Mouse (Mus musculus) CH12.LX (cell line): ENCODE data around the gene Lif. TPM values are rescaled to one million over a fixed set of nuclear protein-coding genes. Genes with fewer than 3 reads are reported as not detected.

Experiments
- DNase-seq: peaks from one replicate; pipeline ENCODE4 v3.0.0-alpha.2; 2013; ENCODE audit errors: extremely low read depth
- H3K27ac ChIP-seq: 2 replicates; pipeline ENCODE4 v1.5.1; 2012; ENCODE audit warnings: low read depth, mild to moderate bottlenecking, control low read depth, moderate library complexity; ENCODE audit not compliant: insufficient read depth
- H3K27me3 ChIP-seq: replicated peaks from 2 replicates; pipeline ENCODE3; 2012; ENCODE audit warnings: inconsistent platforms
- H3K36me3 ChIP-seq, 2 experiments: replicated peaks in 1 of 2; 2 replicates each; pipeline versions ENCODE3 to v1.6.1; 2012; ENCODE audit warnings: inconsistent platforms in 1 of 2, low read length in 1 of 2, mild to moderate bottlenecking in 1 of 2, mixed read lengths in 1 of 2, moderate library complexity in 1 of 2; ENCODE audit not compliant: control insufficient read depth in 1 of 2, insufficient read depth in 1 of 2
- H3K4me1 ChIP-seq, 2 experiments: 2 replicates each; pipeline ENCODE4 v1.6.1; 2012; ENCODE audit warnings: inconsistent platforms in 1 of 2, moderate library complexity in 1 of 2; ENCODE audit not compliant: insufficient read depth in 2 of 2, control insufficient read depth in 1 of 2
- H3K4me2 ChIP-seq: 2 replicates; pipeline ENCODE4 v1.6.1; 2012; ENCODE audit warnings: low read depth, mild to moderate bottlenecking, control low read depth; ENCODE audit not compliant: poor library complexity, insufficient read depth, severe bottlenecking
- H3K4me3 ChIP-seq, 3 experiments: fragments of 150-350 bp in 1 of 3; sonication (generic) in 1 of 3; replicated peaks in 1 of 3; 2 replicates each; pipeline versions ENCODE3 to v1.5.1; 2011 to 2012; ENCODE audit warnings: low read depth in 2 of 3, low read length in 2 of 3, mild to moderate bottlenecking in 2 of 3, moderate library complexity in 2 of 3, control low read depth in 1 of 3, improper control_type of control experiment in 1 of 3, inconsistent platforms in 1 of 3, mixed read lengths in 1 of 3; ENCODE audit not compliant: poor library complexity in 1 of 3
- H3K79me2 ChIP-seq: replicated peaks from 2 replicates; pipeline ENCODE4 v1.6.1; 2012; ENCODE audit warnings: mild to moderate bottlenecking, moderate library complexity; ENCODE audit not compliant: control insufficient read depth, poor library complexity, insufficient read depth, severe bottlenecking; ENCODE audit errors: extremely low read depth
- H3K9ac ChIP-seq: 2 replicates; pipeline ENCODE4 v1.6.1; 2012; ENCODE audit warnings: low read depth, mild to moderate bottlenecking, control low read depth, moderate library complexity; ENCODE audit not compliant: insufficient read depth
- H3K9me3 ChIP-seq: replicated peaks from 2 replicates; pipeline ENCODE3; 2012; ENCODE audit warnings: low read length, inconsistent platforms, mixed read lengths
- CTCF ChIP-seq, 2 experiments: IDR thresholded peaks in 1 of 2; conservative IDR thresholded peaks in 1 of 2; 2 replicates each; pipeline ENCODE4 v1.5.1; 2011 to 2012; ENCODE audit warnings: low read depth in 2 of 2, low read length in 2 of 2, improper control_type of control experiment in 1 of 2, inconsistent platforms in 1 of 2, mild to moderate bottlenecking in 1 of 2, moderate library complexity in 1 of 2
- E2F4 ChIP-seq: IDR thresholded peaks from 2 replicates; pipeline ENCODE4 v1.6.1; 2011; ENCODE audit warnings: low read depth, low read length, improper control_type of control experiment; ENCODE audit not compliant: insufficient replicate concordance
- ETS1 ChIP-seq: conservative IDR thresholded peaks from 2 replicates; pipeline ENCODE4 v1.6.1; 2012; ENCODE audit warnings: low read depth, mild to moderate bottlenecking, inconsistent platforms, low read length, improper control_type of control experiment, moderate library complexity
- HCFC1 ChIP-seq: IDR thresholded peaks from 2 replicates; pipeline ENCODE4 v1.6.1; 2012; ENCODE audit warnings: low read depth, mild to moderate bottlenecking, inconsistent platforms, low read length, improper control_type of control experiment
- JUN ChIP-seq: IDR thresholded peaks from 2 replicates; pipeline ENCODE4 v1.6.1; 2011; ENCODE audit warnings: low read depth, mild to moderate bottlenecking, low read length, improper control_type of control experiment, moderate library complexity; ENCODE audit not compliant: insufficient read depth
- MAX ChIP-seq: IDR thresholded peaks from 2 replicates; pipeline ENCODE4 v1.6.1; 2011; ENCODE audit warnings: low read length, improper control_type of control experiment
- MAZ ChIP-seq: IDR thresholded peaks from 2 replicates; pipeline ENCODE4 v1.6.1; 2012; ENCODE audit warnings: low read depth, mild to moderate bottlenecking, inconsistent platforms, low read length, improper control_type of control experiment, moderate library complexity
- MEF2A ChIP-seq: IDR thresholded peaks from 2 replicates; pipeline ENCODE4 v1.6.1; 2014; ENCODE audit warnings: low read depth, mild to moderate bottlenecking, inconsistent platforms, low read length, improper control_type of control experiment, borderline replicate concordance
- MXI1 ChIP-seq: IDR thresholded peaks from 2 replicates; pipeline ENCODE4 v1.6.1; 2011; ENCODE audit warnings: mild to moderate bottlenecking, low read depth, low read length, improper control_type of control experiment
- MYC ChIP-seq: IDR thresholded peaks from 2 replicates; pipeline ENCODE4 v1.6.1; 2011; ENCODE audit warnings: low read depth, mild to moderate bottlenecking, improper control_type of control experiment, low read length
- NELFE ChIP-seq: IDR thresholded peaks from 2 replicates; pipeline ENCODE4 v1.6.1; 2011; ENCODE audit warnings: low read depth, low read length, improper control_type of control experiment
- NRF1 ChIP-seq: IDR thresholded peaks from 2 replicates; pipeline ENCODE4 v1.6.1; 2014; ENCODE audit warnings: low read depth, mild to moderate bottlenecking, inconsistent platforms, low read length, improper control_type of control experiment, moderate library complexity
- POLR2A ChIP-seq: IDR thresholded peaks from 2 replicates; pipeline ENCODE4 v1.6.1; 2011; ENCODE audit warnings: low read depth, mild to moderate bottlenecking, improper control_type of control experiment, low read length
- SIN3A ChIP-seq: IDR thresholded peaks from 2 replicates; pipeline ENCODE4 v1.6.1; 2012; ENCODE audit warnings: low read length, improper control_type of control experiment, inconsistent platforms
- USF1 ChIP-seq: IDR thresholded peaks from 2 replicates; pipeline ENCODE4 v1.6.1; 2014; ENCODE audit warnings: low read depth, mild to moderate bottlenecking, inconsistent platforms, low read length, improper control_type of control experiment
- ZKSCAN1 ChIP-seq: IDR thresholded peaks from 2 replicates; pipeline ENCODE4 v1.6.1; 2012; ENCODE audit warnings: low read depth, inconsistent platforms, low read length, improper control_type of control experiment, borderline replicate concordance
- ZMIZ1 ChIP-seq: IDR thresholded peaks from 2 replicates; pipeline ENCODE4 v1.6.1; 2012; ENCODE audit warnings: low read depth, mild to moderate bottlenecking, inconsistent platforms, low read length, improper control_type of control experiment
- dilution Hi-C: fragments of 300-500 bp; cut with MboI; formaldehyde crosslinking; loops from 2 replicates; pipeline ENCODE4 v1.14.3; 2020; ENCODE audit warnings: low sequenced_read_pairs; ENCODE audit not compliant: extremely low pct_unique_long_range_greater_than_20kb, extremely low pct_ligation_motif_present
- in situ Hi-C: fragments of 300-500 bp; cut with MboI; formaldehyde crosslinking; loops from 3 replicates; pipeline ENCODE4 v1.14.3; 2019; ENCODE audit warnings: low sequenced_read_pairs, low pct_ligation_motif_present, low pct_unique_long_range_greater_than_20kb, mixed read lengths
- polyA plus RNA-seq: library from polyadenylated mRNA; unstranded; fragments of >175 nt; gene quantifications from 2 replicates; pipeline ENCODE4 v1.2.1, GENCODE M21; 2012; ENCODE audit warnings: low read depth; ENCODE audit not compliant: insufficient read length
- total RNA-seq, 2 experiments: library from RNA; depleted of rRNA; stranded (reverse); fragments of 300-350 nt in 1 of 2; fragments of >200 nt in 1 of 2; gene quantifications; 2 replicates each; pipeline ENCODE4 v1.2.3; 2012 to 2014

Lif gene
- total and polyA plus RNA-seq, 3 experiments: 0.05 to 1.8 (median 0.17) TPM

- no peaks in the 10 kb centered on the region for H3K79me2 ChIP-seq
- peaks cover 31 to 51% of the 10 kb centered on the region in 2 experiments for H3K4me1 ChIP-seq
- in situ Hi-C loops (no loop called here), dilution Hi-C loops (no loop called here)
- H3K27ac ChIP-seq: no peak overlapping the region
- no peak for DNase-seq
- no peaks in the 10 kb centered on the region for H3K27me3 ChIP-seq
- H3K4me3 ChIP-seq: no peak overlapping the region
- no peak overlapping the region for H3K4me2 ChIP-seq
- no peaks in the 10 kb centered on the region for H3K36me3 ChIP-seq
- H3K9me3 ChIP-seq: no peaks in the 10 kb centered on the region
- TF ChIP-seq SIN3A: no peak
- no peak for TF ChIP-seq HCFC1
- no peak for TF ChIP-seq E2F4
- TF ChIP-seq USF1: no peak
- TF ChIP-seq ZKSCAN1: no peak
- TF ChIP-seq MEF2A: no peak
- no peak for TF ChIP-seq NELFE
- no peak for TF ChIP-seq ETS1
- no peak for TF ChIP-seq MAX
- TF ChIP-seq MAZ: no peak
- TF ChIP-seq NRF1: no peak
- TF ChIP-seq CTCF (conservative IDR thresholded peaks at IDR 0.05 in 1 of 2, IDR thresholded peaks at IDR 0.05 in 1 of 2; ENCODE audit: low read depth in 2 of 2, low read length in 2 of 2): no peak
- no peak for TF ChIP-seq POLR2A
- TF ChIP-seq MYC: no peak
- no peak overlapping the region for H3K9ac ChIP-seq
Observed at GRCm38 (mm10) chr11:4293481-4293880, 36.1 kb downstream of the Lif start.

GRCm38 (mm10) chr11:4294047-4294446, 36.7 kb downstream of the Lif start:
- in situ Hi-C loops: no loop called here
- H3K9ac ChIP-seq: no peak overlapping the region
- H3K4me2 ChIP-seq: no peak overlapping the region
- no peak for DNase-seq
- H3K36me3 ChIP-seq: no peaks in the 10 kb centered on the region
- dilution Hi-C loops: no loop called here
- TF ChIP-seq ZMIZ1 (no peak), JUN (no peak), CTCF (conservative IDR thresholded peaks at IDR 0.05 in 1 of 2, IDR thresholded peaks at IDR 0.05 in 1 of 2; ENCODE audit: low read depth in 2 of 2, low read length in 2 of 2) (no peak), MAX (no peak), MXI1 (no peak), SIN3A (no peak)
- peaks cover 31 to 52% of the 10 kb centered on the region in 2 experiments for H3K4me1 ChIP-seq
- H3K79me2 ChIP-seq: no peaks in the 10 kb centered on the region
- H3K27ac ChIP-seq: no peak overlapping the region
- H3K9me3 ChIP-seq: no peaks in the 10 kb centered on the region
- H3K4me3 ChIP-seq: no peak overlapping the region
- no peaks in the 10 kb centered on the region for H3K27me3 ChIP-seq
